ENCODE assay signal across 8 mouse cellular contexts in genomic region chr10:99264301-99265010, GRCm38 (mm10). TPM values are rescaled to one million over a fixed set of nuclear protein-coding genes. Genes with fewer than 3 reads are reported as not detected.
A peak's percentile ranks its signal among the peaks of the same experiment; 100 is the strongest.
DNase-seq lines count a peak whose midpoint lies in the region; ATAC-seq and TF ChIP-seq lines count a peak whose summit lies in the region.

No protein-coding gene starts in this region.

- peak overlapping the region; percentile 82 for H3K4me2 ChIP-seq in embryonic facial prominence, embryonic 12.5 days (replicated peaks)
- H3K4me2 ChIP-seq in hindbrain, embryonic 14.5 days (replicated peaks) = peak overlapping the region; percentile 90
- peak overlapping the region; percentile 70 for H3K4me2 ChIP-seq in liver, embryonic 13.5 days
- peak overlapping the region; percentile 71 for H3K4me2 ChIP-seq in neural tube, embryonic 14.5 days (ENCODE audit: low read depth, low read length)

- peak overlapping the region; percentile 66 for H3K27ac ChIP-seq in ES-Bruce4 (ENCODE audit: insufficient read depth, low read length)
- H3K27ac ChIP-seq in embryonic facial prominence, embryonic 12.5 days = peak overlapping the region; percentile 98
- peak overlapping the region; percentile 93 for H3K27ac ChIP-seq in hindbrain, embryonic 14.5 days
- peak overlapping the region; percentile 81 for H3K27ac ChIP-seq in liver, embryonic 13.5 days
- H3K27ac ChIP-seq in neural tube, embryonic 14.5 days (ENCODE audit: low read depth, low read length) = peak overlapping the region; percentile 83

- no peaks in the 10 kb centered on the region for H3K4me1 ChIP-seq in ES-Bruce4 (ENCODE audit: control insufficient read depth, insufficient read depth, low read length)
- H3K4me1 ChIP-seq in embryonic facial prominence, embryonic 12.5 days = peaks cover 38% of the 10 kb centered on the region
- H3K4me1 ChIP-seq in hindbrain, embryonic 14.5 days (replicated peaks; ENCODE audit: control insufficient read depth, insufficient read depth, low read length) = peaks cover 42% of the 10 kb centered on the region
- peaks cover 31% of the 10 kb centered on the region for H3K4me1 ChIP-seq in liver, embryonic 13.5 days (replicated peaks)
- peaks cover 15% of the 10 kb centered on the region; the same call in 1 of the 2 replicates for H3K4me1 ChIP-seq in neural tube, embryonic 14.5 days (ENCODE audit: control insufficient read depth, insufficient read depth, low read length)

- no peak for TF ChIP-seq CTCF in ES-Bruce4 (IDR thresholded peaks at IDR 0.05; ENCODE audit: low read depth, low read length)

- under 1% methylated on average over 26 of the region's 26 CpGs for WGBS in embryonic facial prominence, embryonic 12.5 days
- WGBS in hindbrain, embryonic 14.5 days = 1% methylated on average over 26 of the region's 26 CpGs
- WGBS in liver, embryonic 13.5 days (ENCODE audit: insufficient replicate concordance) = 4% methylated on average over 26 of the region's 26 CpGs
- WGBS in neural tube, embryonic 14.5 days = under 1% methylated on average over 26 of the region's 26 CpGs

- no peak for TF ChIP-seq EP300 in ES-Bruce4 (IDR thresholded peaks at IDR 0.05; ENCODE audit: insufficient read depth, low read depth, low read length)

- H3K4me3 ChIP-seq in ES-Bruce4 (ENCODE audit: low read depth, low read length) = peak overlapping the region; percentile 91
- peak overlapping the region; percentile 61 for H3K4me3 ChIP-seq in embryonic facial prominence, embryonic 12.5 days
- peak overlapping the region; percentile 74 for H3K4me3 ChIP-seq in hindbrain, embryonic 14.5 days (replicated peaks; ENCODE audit: low read length)
- peak overlapping the region; percentile 65 for H3K4me3 ChIP-seq in liver, embryonic 13.5 days (replicated peaks)
- H3K4me3 ChIP-seq in neural tube, embryonic 14.5 days (ENCODE audit: low read depth, low read length) = peak overlapping the region; percentile 66

- no peak for ATAC-seq in embryonic facial prominence, embryonic 12.5 days (ENCODE audit: insufficient number of reproducible peaks, insufficient read depth, low FRiP score, low TSS enrichment)
- no peak for ATAC-seq in hindbrain, embryonic 14.5 days (ENCODE audit: low FRiP score)
- no peak for ATAC-seq in liver, embryonic 13.5 days (ENCODE audit: low read depth)
- ATAC-seq in neural tube, embryonic 14.5 days (ENCODE audit: low read depth) = no peak
- no peak for ATAC-seq in megakaryocyte progenitor cell, adult 5-6 weeks (replicated peaks; ENCODE audit: poor library complexity)

- no peaks in the 10 kb centered on the region for H3K9me3 ChIP-seq in ES-Bruce4 (replicated peaks; ENCODE audit: control insufficient read depth, insufficient read depth, low read length, poor library complexity, severe bottlenecking)
- no peaks in the 10 kb centered on the region for H3K9me3 ChIP-seq in embryonic facial prominence, embryonic 12.5 days
- H3K9me3 ChIP-seq in hindbrain, embryonic 14.5 days (ENCODE audit: control insufficient read depth, low read length) = no peaks in the 10 kb centered on the region
- no peaks in the 10 kb centered on the region for H3K9me3 ChIP-seq in liver, embryonic 13.5 days (replicated peaks)
- no peaks in the 10 kb centered on the region for H3K9me3 ChIP-seq in neural tube, embryonic 14.5 days (ENCODE audit: control insufficient read depth, low read length)

- no peak for TF ChIP-seq POLR2A in ES-Bruce4 (IDR thresholded peaks at IDR 0.05; ENCODE audit: insufficient read depth, low read length)

- peak overlapping the region; percentile 77 for H3K9ac ChIP-seq in ES-Bruce4 (ENCODE audit: low read depth, poor library complexity, severe bottlenecking)
- peak overlapping the region; percentile 83 for H3K9ac ChIP-seq in embryonic facial prominence, embryonic 12.5 days
- peak overlapping the region; percentile 90 for H3K9ac ChIP-seq in hindbrain, embryonic 14.5 days
- peak overlapping the region; percentile 74 for H3K9ac ChIP-seq in liver, embryonic 13.5 days
- H3K9ac ChIP-seq in neural tube, embryonic 14.5 days (replicated peaks; ENCODE audit: low read depth, low read length) = peak overlapping the region; percentile 65

- H3K36me3 ChIP-seq in ES-Bruce4 (ENCODE audit: control insufficient read depth, insufficient read depth, low read length, poor library complexity, severe bottlenecking) = peaks cover 17% of the 10 kb centered on the region
- H3K36me3 ChIP-seq in embryonic facial prominence, embryonic 12.5 days = 0 out of 2 replicates have a peak, but pooled peaks cover 4% of the 10 kb centered on the region
- H3K36me3 ChIP-seq in hindbrain, embryonic 14.5 days (replicated peaks; ENCODE audit: control insufficient read depth, insufficient read depth) = peaks cover 5% of the 10 kb centered on the region; the same call in 1 of the 2 replicates
- peaks cover 6% of the 10 kb centered on the region; the same call in 1 of the 2 replicates for H3K36me3 ChIP-seq in liver, embryonic 13.5 days
- H3K36me3 ChIP-seq in neural tube, embryonic 14.5 days (ENCODE audit: control insufficient read depth, insufficient read depth, low read length) = no peaks in the 10 kb centered on the region

- no peaks in the 10 kb centered on the region for H3K27me3 ChIP-seq in ES-Bruce4 (ENCODE audit: control insufficient read depth, insufficient read depth, low read length, poor library complexity, severe bottlenecking)
- no peaks in the 10 kb centered on the region for H3K27me3 ChIP-seq in embryonic facial prominence, embryonic 12.5 days
- H3K27me3 ChIP-seq in hindbrain, embryonic 14.5 days (ENCODE audit: control insufficient read depth, insufficient read depth, low read length) = peaks cover 18% of the 10 kb centered on the region; the same call in 1 of the 2 replicates
- peaks cover 60% of the 10 kb centered on the region for H3K27me3 ChIP-seq in liver, embryonic 13.5 days
- no peaks in the 10 kb centered on the region for H3K27me3 ChIP-seq in neural tube, embryonic 14.5 days (ENCODE audit: control insufficient read depth, insufficient read depth, low read length)

- intact Hi-C loops in heart, postnatal 25 days (cut with DNase I) = loop anchor here (2.0 to 5.0 kb wide), 3 partner anchors 64 to 313 kb away; no protein-coding TSS in a partner anchor

- DNase-seq in heart, adult 11 months = peak; percentile 93
- DNase-seq in heart, postnatal 25 days (ENCODE audit: low spot score) = no peak
- peak; percentile 36 for DNase-seq in hindbrain, embryonic 14.5 days (ENCODE audit: low spot score)
- no peak for DNase-seq in liver, embryonic 13.5 days

RNA-seq across cellular contexts. Expression of gene Dusp6, which starts 1.4 kb away (rescaled TPM):
- total RNA-seq in heart, postnatal 25 days (2021) = 10 to 100 TPM; 18.5 to 19.5 TPM
- 46.8 and 50.9 TPM in 2 replicates for polyA plus RNA-seq in ES-Bruce4 (2011; ENCODE audit: insufficient read depth, insufficient read length, low read depth, missing spikeins)
- polyA plus RNA-seq in embryonic facial prominence, embryonic 12.5 days (2016; fragmentation: Nextera tagmentation; extraction: Ambion mirVana) = 90.6 and 90.7 TPM in 2 replicates
- 28.4 and 33.0 TPM in 2 replicates for polyA plus RNA-seq in hindbrain, embryonic 14.5 days (2014; fragmentation: Nextera tagmentation; extraction: Ambion mirVana)
- polyA plus RNA-seq in liver, embryonic 13.5 days (2015; fragmentation: Nextera tagmentation; extraction: Ambion mirVana) = 12.3 and 13.7 TPM in 2 replicates
- polyA plus RNA-seq in neural tube, embryonic 14.5 days (2014; fragmentation: Nextera tagmentation; extraction: Ambion mirVana) = 20.3 and 27.6 TPM in 2 replicates
- total RNA-seq in megakaryocyte progenitor cell, adult 5-6 weeks (2015) = 23.6 and 24.7 TPM in 2 replicates
- 19.7 and 19.9 TPM in 2 replicates for total RNA-seq in megakaryocyte progenitor cell, adult 5-6 weeks (2017)

Comparison
In these comparisons a context has a peak if more than half of its experiments do, and no peak if none do; other contexts are left out.
1. DNase-seq: peak in heart, adult 11 months (single experiment) and hindbrain, embryonic 14.5 days (single experiment); none in heart, postnatal 25 days (single experiment) and liver, embryonic 13.5 days (single experiment).
2. Peak in every context shown above with its lines, with median percentiles within 50 percentile points of each other: H3K27ac ChIP-seq, H3K4me3 ChIP-seq, H3K9ac ChIP-seq and H3K4me2 ChIP-seq.